Mouse (Mus musculus) A20 (cell line): ENCODE results near the gene Mcf2l.

Experiments used
- DNase-seq: peaks from one replicate; pipeline ENCODE4 v3.0.0-alpha.2; 2011; ENCODE audit warnings: low read depth, low spot score

The Mcf2l gene

GRCm38 (mm10) chr8:12873357-12874046 is at the start of gene Mcf2l:
Gene Mcf2l, plus strand, starts transcription at chr8:12873806.
- peak; percentile 48 for DNase-seq

- no peak for DNase-seq
These were observed 49.0 kb upstream of the Mcf2l start for GRCm38 (mm10) chr8:12824562-12824961.

- no peak for DNase-seq
These were observed 48.4 kb upstream of the Mcf2l start for GRCm38 (mm10) chr8:12825236-12825635.

GRCm38 (mm10) chr8:12825686-12826237 is 47.8 kb upstream of the Mcf2l start:
- no peak for DNase-seq

- DNase-seq: no peak
These were observed 46.5 kb upstream of the Mcf2l start for GRCm38 (mm10) chr8:12827124-12827523.

- no peak for DNase-seq
These were observed 45.3 kb upstream of the Mcf2l start for GRCm38 (mm10) chr8:12828298-12828697.

GRCm38 (mm10) chr8:12829381-12829780 is 44.2 kb upstream of the Mcf2l start:
- no peak for DNase-seq

- DNase-seq: peak; percentile 17
These were observed 41.7 kb upstream of the Mcf2l start for GRCm38 (mm10) chr8:12831659-12832589.

- DNase-seq: no peak
These were observed 40.0 kb upstream of the Mcf2l start for GRCm38 (mm10) chr8:12833616-12834015.

GRCm38 (mm10) chr8:12840834-12841233 is 32.8 kb upstream of the Mcf2l start:
- DNase-seq: no peak

GRCm38 (mm10) chr8:12842342-12842995 is 31.1 kb upstream of the Mcf2l start:
- DNase-seq: no peak

GRCm38 (mm10) chr8:12844347-12844950 is 29.2 kb upstream of the Mcf2l start:
- DNase-seq: no peak

GRCm38 (mm10) chr8:12846447-12846846 is 27.2 kb upstream of the Mcf2l start:
- no peak for DNase-seq

- no peak for DNase-seq
These were observed 22.4 kb upstream of the Mcf2l start for GRCm38 (mm10) chr8:12851241-12851640.

- no peak for DNase-seq
These were observed 17.6 kb upstream of the Mcf2l start for GRCm38 (mm10) chr8:12856038-12856437.

- no peak for DNase-seq
These were observed 10.5 kb upstream of the Mcf2l start for GRCm38 (mm10) chr8:12863061-12863460.

- no peak for DNase-seq
These were observed 10.0 kb upstream of the Mcf2l start for GRCm38 (mm10) chr8:12863608-12864007.

GRCm38 (mm10) chr8:12865790-12866189 is 7.8 kb upstream of the Mcf2l start:
- no peak for DNase-seq

GRCm38 (mm10) chr8:12869661-12870060 is 3.9 kb upstream of the Mcf2l start:
- DNase-seq: no peak

GRCm38 (mm10) chr8:12870656-12871055 is 3.0 kb upstream of the Mcf2l start:
- DNase-seq: no peak

- no peak for DNase-seq
These were observed 2.1 kb upstream of the Mcf2l start for GRCm38 (mm10) chr8:12871461-12871860.

GRCm38 (mm10) chr8:12872983-12873356 is 636 bp upstream of the Mcf2l start:
- DNase-seq: no peak
